Mouse (Mus musculus) gastrocnemius, adult 2 months (tissue): ENCODE results near the gene Gm14085. TPM values are rescaled to one million over a fixed set of nuclear protein-coding genes. Genes with fewer than 3 reads are reported as not detected.
"Not testable (repeated sequence)": the region's sequence is repeated elsewhere in the genome, so short reads cannot be mapped to it uniquely, and the experiment has no call there.

Source experiments
- DNase-seq: peaks from one replicate; pipeline ENCODE4 v3.0.0; 2022
- H3K27ac ChIP-seq: fragments of 200-600 bp; 2 replicates; pipeline ENCODE4 v1.8.1; 2022; ENCODE audit warnings: mild to moderate bottlenecking
- H3K4me3 ChIP-seq: fragments of 200-600 bp; 2 replicates; pipeline ENCODE4 v1.8.1; 2022; ENCODE audit warnings: mild to moderate bottlenecking, moderate library complexity
- CTCF ChIP-seq: fragments of 200-600 bp; IDR thresholded peaks from 2 replicates; pipeline ENCODE4 v1.8.1; 2022; ENCODE audit warnings: antibody characterized with exemption, mild to moderate bottlenecking, moderate library complexity
- intact Hi-C: fragments of 180-260 bp; cut with DNase I; formaldehyde crosslinking; loops from one replicate; pipeline ENCODE4 v1.15.1; 2025
- long read RNA-seq, 2 experiments: library from polyadenylated mRNA; stranded (forward); transcript quantifications; one replicate each; pipeline ENCODE4 v2.0.0; 2021
- total RNA-seq, 2 experiments: library from RNA; stranded (reverse); gene quantifications; 2 replicates each; pipeline ENCODE4 v1.2.3; 2021

Gene Gm14085
- total RNA-seq = under 1 TPM; 0.08 to 0.20 TPM
- long read RNA-seq, experiment 1 = 0 reads
- long read RNA-seq, experiment 2 = 0 reads

- DNase-seq = no peak
- no peak for TF ChIP-seq CTCF
- Histone ChIP-seq H3K27ac (no peak within 1 kb of the TSS), H3K4me3 (no peak within 1 kb of the TSS)
- intact Hi-C loops = no loop called here
Observed at GRCm38 (mm10) chr2:122484641-122485040, at the start of gene Gm14085. Gm14085 (plus strand) TSS chr2:122484941.

- H3K4me3 ChIP-seq, DNase-seq, H3K27ac ChIP-seq, intact Hi-C loops: not testable (repeated sequence)
Observed at GRCm38 (mm10) chr2:122438706-122439482, 45.8 kb upstream of the Gm14085 start.

GRCm38 (mm10) chr2:122440521-122440920 is 44.2 kb upstream of the Gm14085 start:
- H3K4me3 ChIP-seq, intact Hi-C loops, H3K27ac ChIP-seq, DNase-seq: not testable (repeated sequence)

- no peak for DNase-seq
- no peak for TF ChIP-seq CTCF
- peak overlapping the region; percentile 62 for H3K4me3 ChIP-seq
- peak overlapping the region; percentile 71 for H3K27ac ChIP-seq
- intact Hi-C loops = no loop called here
Observed at GRCm38 (mm10) chr2:122441000-122441933, 43.5 kb upstream of the Gm14085 start.

- H3K27ac ChIP-seq = no peak overlapping the region
- no peak for TF ChIP-seq CTCF
- no peak for DNase-seq
- intact Hi-C loops = no loop called here
- no peak overlapping the region for H3K4me3 ChIP-seq
Observed at GRCm38 (mm10) chr2:122450351-122450750, 34.4 kb upstream of the Gm14085 start.

GRCm38 (mm10) chr2:122452426-122452825 is 32.3 kb upstream of the Gm14085 start:
- intact Hi-C loops = no loop called here
- no peak for DNase-seq
- H3K4me3 ChIP-seq = no peak overlapping the region
- peak overlapping the region; percentile 66 for H3K27ac ChIP-seq
- no peak for TF ChIP-seq CTCF

- no peak for TF ChIP-seq CTCF
- peak overlapping the region; percentile 87 for H3K27ac ChIP-seq
- peak; percentile 16 for DNase-seq
Observed at GRCm38 (mm10) chr2:122466901-122467300, 17.8 kb upstream of the Gm14085 start.

GRCm38 (mm10) chr2:122467351-122468013 is 17.3 kb upstream of the Gm14085 start:
- intact Hi-C loops = loop anchor here (1.0 to 2.0 kb wide), 2 partner anchors 87 to 119 kb away; no protein-coding TSS in a partner anchor
- Histone ChIP-seq H3K27ac (peak overlapping the region; percentile 87), H3K4me3 (peak overlapping the region; percentile 83)
- peak; percentile 91 for TF ChIP-seq CTCF
- peak; percentile 98 for DNase-seq

More at GRCm38 (mm10) chr2:122466901-122467300, 17.8 kb upstream of the Gm14085 start:
- intact Hi-C loops = loop anchor here (1.0 to 2.0 kb wide), 2 partner anchors 86 to 119 kb away; no protein-coding TSS in a partner anchor
- peak overlapping the region; percentile 83 for H3K4me3 ChIP-seq

- no peak overlapping the region for H3K4me3 ChIP-seq
- no peak for DNase-seq
- intact Hi-C loops = no loop called here
- no peak for TF ChIP-seq CTCF
- H3K27ac ChIP-seq = no peak overlapping the region
Observed at GRCm38 (mm10) chr2:122469221-122469620, 15.5 kb upstream of the Gm14085 start.

- no peak for TF ChIP-seq CTCF
- Histone ChIP-seq H3K27ac (no peak overlapping the region), H3K4me3 (no peak overlapping the region)
- DNase-seq = no peak
- intact Hi-C loops = no loop called here
Observed at GRCm38 (mm10) chr2:122476585-122476984, 8.2 kb upstream of the Gm14085 start.

- H3K4me3 ChIP-seq, DNase-seq, H3K27ac ChIP-seq, intact Hi-C loops: not testable (repeated sequence)
Observed at GRCm38 (mm10) chr2:122483787-122484186, 954 bp upstream of the Gm14085 start.

GRCm38 (mm10) chr2:122485654-122486053 is 913 bp downstream of the Gm14085 start:
- DNase-seq, intact Hi-C loops, H3K4me3 ChIP-seq, H3K27ac ChIP-seq: not testable (repeated sequence)

GRCm38 (mm10) chr2:122486122-122486521 is 1.4 kb downstream of the Gm14085 start:
- DNase-seq, H3K27ac ChIP-seq, intact Hi-C loops: not testable (repeated sequence)

More at GRCm38 (mm10) chr2:122486122-122486521, 1.4 kb downstream of the Gm14085 start:
- not testable (repeated sequence) for H3K4me3 ChIP-seq
